ENCODE assay signal across 8 mouse cellular contexts in genomic region chr11:79962125-79962876, GRCm38 (mm10). TPM values are rescaled to one million over a fixed set of nuclear protein-coding genes. Genes with fewer than 3 reads are reported as not detected.
DNase-seq lines count a peak whose midpoint lies in the region; ATAC-seq and TF ChIP-seq lines count a peak whose summit lies in the region.

Gene Utp6 (minus strand): TSS chr11:79962390.

- DNase-seq in 3134 (ENCODE audit: extremely low read depth, insufficient read length, low spot score): peak; percentile 90
- peak; percentile 98 to 99 for DNase-seq in adrenal gland, postnatal 36 days
- DNase-seq in heart, adult 18-20 months: peak; percentile 98 to 100
- peak; percentile 99 for DNase-seq in kidney, adult 2 months
- peak; percentile 97 to 99 for DNase-seq in spleen, adult 2 months (ENCODE audit: low read depth in 1 of 2, low spot score in 2 of 2)

- peaks cover 28% of the 10 kb centered on the region for H3K36me3 ChIP-seq in embryonic facial prominence, embryonic 13.5 days
- H3K36me3 ChIP-seq in kidney, adult 2 months (ENCODE audit: control insufficient read depth, insufficient read depth, low read length): no peaks in the 10 kb centered on the region
- peaks cover 33% of the 10 kb centered on the region for H3K36me3 ChIP-seq in limb, embryonic 12.5 days
- H3K36me3 ChIP-seq in midbrain, embryonic 15.5 days (replicated peaks): peaks cover 16% of the 10 kb centered on the region
- H3K36me3 ChIP-seq in spleen, adult 2 months (ENCODE audit: control insufficient read depth, insufficient read depth, low read length): peaks cover 9% of the 10 kb centered on the region

- H3K4me3 ChIP-seq in embryonic facial prominence, embryonic 13.5 days: peak within 1 kb of the TSS; percentile 80
- H3K4me3 ChIP-seq in kidney, adult 2 months (ENCODE audit: insufficient read depth, low read depth, low read length): peak within 1 kb of the TSS; percentile 73
- peak within 1 kb of the TSS; percentile 75 for H3K4me3 ChIP-seq in limb, embryonic 12.5 days (replicated peaks)
- peak within 1 kb of the TSS; percentile 71 for H3K4me3 ChIP-seq in midbrain, embryonic 15.5 days
- peak within 1 kb of the TSS; percentile 88 for H3K4me3 ChIP-seq in spleen, adult 2 months (ENCODE audit: extremely low read depth, insufficient read depth, insufficient read length)

- no peaks in the 10 kb centered on the region for H3K27me3 ChIP-seq in embryonic facial prominence, embryonic 13.5 days
- no peaks in the 10 kb centered on the region for H3K27me3 ChIP-seq in kidney, adult 2 months (replicated peaks; ENCODE audit: control insufficient read depth, insufficient read depth, low read length)
- H3K27me3 ChIP-seq in limb, embryonic 12.5 days: no peaks in the 10 kb centered on the region
- H3K27me3 ChIP-seq in midbrain, embryonic 15.5 days (replicated peaks): 0 out of 2 replicates have a peak, but pooled peaks cover 2% of the 10 kb centered on the region
- H3K27me3 ChIP-seq in spleen, adult 2 months (ENCODE audit: control insufficient read depth, insufficient read depth, low read length): no peaks in the 10 kb centered on the region

- H3K9ac ChIP-seq in embryonic facial prominence, embryonic 13.5 days: peak within 1 kb of the TSS; percentile 85
- peak within 1 kb of the TSS; percentile 74 for H3K9ac ChIP-seq in limb, embryonic 12.5 days (replicated peaks)
- H3K9ac ChIP-seq in midbrain, embryonic 15.5 days: peak within 1 kb of the TSS; percentile 54

- peak within 1 kb of the TSS; percentile 81 for H3K27ac ChIP-seq in embryonic facial prominence, embryonic 13.5 days
- no peak within 1 kb of the TSS for H3K27ac ChIP-seq in kidney, adult 2 months (ENCODE audit: insufficient read depth, low read depth, low read length)
- H3K27ac ChIP-seq in limb, embryonic 12.5 days: peak within 1 kb of the TSS; percentile 73
- peak within 1 kb of the TSS; percentile 65 for H3K27ac ChIP-seq in midbrain, embryonic 15.5 days
- H3K27ac ChIP-seq in spleen, adult 2 months (ENCODE audit: insufficient read depth, low read length): peak within 1 kb of the TSS; percentile 69

- no peaks in the 10 kb centered on the region for H3K9me3 ChIP-seq in embryonic facial prominence, embryonic 13.5 days
- no peaks in the 10 kb centered on the region for H3K9me3 ChIP-seq in limb, embryonic 12.5 days
- no peaks in the 10 kb centered on the region for H3K9me3 ChIP-seq in midbrain, embryonic 15.5 days

- H3K4me2 ChIP-seq in embryonic facial prominence, embryonic 13.5 days: peak within 1 kb of the TSS; percentile 70
- H3K4me2 ChIP-seq in limb, embryonic 12.5 days: peak within 1 kb of the TSS; percentile 75
- peak within 1 kb of the TSS; percentile 79 for H3K4me2 ChIP-seq in midbrain, embryonic 15.5 days

- ATAC-seq in embryonic facial prominence, embryonic 13.5 days (ENCODE audit: insufficient number of reproducible peaks, insufficient read depth, low FRiP score, low TSS enrichment, low read depth): peak; percentile 85
- peak; percentile 84 for ATAC-seq in limb, embryonic 12.5 days (ENCODE audit: insufficient number of reproducible peaks, insufficient read depth, low FRiP score, low TSS enrichment, low read depth)
- peak; percentile 96 for ATAC-seq in midbrain, embryonic 15.5 days (replicated peaks)

- WGBS in embryonic facial prominence, embryonic 13.5 days: under 1% methylated on average over 46 of the region's 46 CpGs
- under 1% methylated on average over 46 of the region's 46 CpGs for WGBS in kidney, adult 2 months
- under 1% methylated on average over 46 of the region's 46 CpGs for WGBS in limb, embryonic 12.5 days
- under 1% methylated on average over 46 of the region's 46 CpGs for WGBS in midbrain, embryonic 15.5 days
- WGBS in spleen, adult 2 months: under 1% methylated on average over 46 of the region's 46 CpGs

- no peak for TF ChIP-seq POLR2A in kidney, adult 2 months (IDR thresholded peaks at IDR 0.05; ENCODE audit: low read depth, low read length)
- TF ChIP-seq POLR2A in spleen, adult 2 months (IDR thresholded peaks at IDR 0.05; ENCODE audit: low read depth, low read length): peak; percentile 66

- H3K4me1 ChIP-seq in embryonic facial prominence, embryonic 13.5 days: peaks cover 12% of the 10 kb centered on the region
- H3K4me1 ChIP-seq in kidney, adult 2 months (ENCODE audit: control insufficient read depth, insufficient read depth, low read length): no peaks in the 10 kb centered on the region; the same call in 1 of the 2 replicates
- H3K4me1 ChIP-seq in limb, embryonic 12.5 days (replicated peaks): peaks cover 9% of the 10 kb centered on the region
- peaks cover 14% of the 10 kb centered on the region for H3K4me1 ChIP-seq in midbrain, embryonic 15.5 days
- no peaks in the 10 kb centered on the region; the same call in none of the 2 replicates for H3K4me1 ChIP-seq in spleen, adult 2 months (ENCODE audit: control insufficient read depth, insufficient read depth, insufficient read length)

- TF ChIP-seq CTCF in kidney, adult 2 months (conservative IDR thresholded peaks at IDR 0.05; ENCODE audit: insufficient read depth, insufficient read length, low read depth, low read length): peak; percentile 77
- TF ChIP-seq CTCF in spleen, adult 2 months (IDR thresholded peaks at IDR 0.05; ENCODE audit: extremely low read depth, insufficient read depth, insufficient read length, insufficient replicate concordance): peak; percentile 72; the same call in 1 of the 2 replicates

RNA-seq across cellular contexts. Expression of gene Utp6, which starts in this region (rescaled TPM):
- total RNA-seq in adrenal gland, postnatal 36 days (2021): 10 to 100 TPM; 39.8 to 41.7 TPM
- polyA plus RNA-seq in embryonic facial prominence, embryonic 13.5 days (2015; fragmentation: Nextera tagmentation; extraction: Ambion mirVana): 61.3 and 64.6 TPM in 2 replicates
- 10 to 100 TPM; 25.1 to 28.0 TPM for total RNA-seq in heart, adult 18-20 months (2021)
- 7.7 and 10.3 TPM in 2 replicates for polyA plus RNA-seq in kidney, adult 2 months (2012; rRNA removed)
- 72.0 and 74.4 TPM in 2 replicates for polyA plus RNA-seq in limb, embryonic 12.5 days (2016; fragmentation: Nextera tagmentation; extraction: Ambion mirVana)
- 36.2 and 37.0 TPM in 2 replicates for polyA plus RNA-seq in midbrain, embryonic 15.5 days (2015; fragmentation: Nextera tagmentation; extraction: Ambion mirVana)
- polyA plus RNA-seq in spleen, adult 2 months (2012; rRNA removed): 2.6 and 2.7 TPM in 2 replicates
